Mouse (Mus musculus): ENCODE data around the gene Cd2ap.
"Not testable (repeated sequence)": the region's sequence is repeated elsewhere in the genome, so short reads cannot be mapped to it uniquely, and the experiment has no call there.

Gene Cd2ap

GRCm38 (mm10) chr17:42876001-42876903 lies at the start of gene Cd2ap:
Gene Cd2ap (minus strand): TSS chr17:42876665.
- peak; percentile 98 for DNase-seq (ENCODE audit: low read depth, low spot score)

- DNase-seq (ENCODE audit: low read depth, low spot score) = no peak
These were observed 48.3 kb upstream of the Cd2ap start for GRCm38 (mm10) chr17:42924731-42925130.

DNA sequence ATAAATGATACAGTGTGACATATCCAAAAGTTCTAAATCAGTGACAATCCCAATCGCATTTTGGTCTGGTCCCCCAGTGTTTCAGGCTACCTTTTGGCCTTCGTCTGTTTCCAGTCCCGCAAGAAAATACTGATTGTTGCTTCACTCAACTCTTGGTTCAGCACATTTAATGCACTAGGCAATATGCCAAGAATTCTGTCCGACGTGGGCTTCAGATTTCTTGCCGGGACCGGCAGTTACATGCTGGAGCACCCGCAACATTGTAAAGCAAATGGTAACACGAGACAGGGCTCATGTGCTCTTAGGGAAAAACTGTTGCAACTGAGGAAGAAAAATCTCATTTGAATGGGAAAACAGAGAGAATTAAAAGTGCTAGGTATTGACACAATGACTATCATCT lies 42.3 kb upstream of the Cd2ap start:
- DNase-seq (ENCODE audit: low read depth, low spot score) = no peak

GRCm38 (mm10) chr17:42914726-42915125 lies 38.3 kb upstream of the Cd2ap start:
- DNase-seq (ENCODE audit: low read depth, low spot score) = peak; percentile 4

DNA sequence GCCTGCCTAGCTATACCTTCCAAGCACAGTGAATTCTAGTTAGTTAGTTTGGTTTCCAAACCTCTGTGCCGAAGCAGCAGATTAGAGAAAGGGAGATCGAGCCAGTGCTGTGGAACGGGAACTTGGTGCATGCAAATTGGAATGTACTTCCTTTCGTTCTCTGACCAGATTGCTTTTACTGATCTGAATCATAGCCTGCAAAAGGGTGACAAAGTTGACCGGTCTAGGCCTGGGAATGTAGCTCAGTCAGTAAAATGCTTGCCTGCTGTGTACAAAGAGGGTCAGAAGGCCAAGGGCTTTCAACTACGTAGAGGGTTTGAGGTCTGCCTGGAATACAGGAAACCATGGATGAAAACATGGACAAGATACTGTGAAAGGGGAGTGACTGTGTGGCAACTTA lies 35.7 kb upstream of the Cd2ap start:
- DNase-seq (ENCODE audit: low read depth, low spot score) = no peak

DNA sequence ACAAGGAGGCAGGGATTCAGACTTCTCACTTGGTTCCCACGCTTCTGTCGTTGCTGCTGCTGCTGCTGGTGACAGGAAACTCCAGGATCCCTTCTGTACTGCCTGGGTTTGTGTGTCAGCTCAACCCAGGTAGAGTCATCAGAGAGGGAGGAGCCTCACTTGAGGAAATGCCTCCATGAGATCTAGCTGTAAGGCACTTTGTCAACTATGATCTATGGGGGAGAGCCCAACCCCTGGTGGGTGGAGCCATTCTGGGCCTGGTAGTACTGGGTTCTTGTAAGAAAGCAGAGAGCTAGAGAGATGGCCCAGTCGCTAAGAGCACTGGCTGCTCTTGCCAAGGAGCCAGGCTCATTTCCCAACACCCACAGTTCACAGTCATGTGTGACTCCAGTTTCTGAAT lies 34.0 kb upstream of the Cd2ap start:
- no peak for DNase-seq (ENCODE audit: low read depth, low spot score)

DNA sequence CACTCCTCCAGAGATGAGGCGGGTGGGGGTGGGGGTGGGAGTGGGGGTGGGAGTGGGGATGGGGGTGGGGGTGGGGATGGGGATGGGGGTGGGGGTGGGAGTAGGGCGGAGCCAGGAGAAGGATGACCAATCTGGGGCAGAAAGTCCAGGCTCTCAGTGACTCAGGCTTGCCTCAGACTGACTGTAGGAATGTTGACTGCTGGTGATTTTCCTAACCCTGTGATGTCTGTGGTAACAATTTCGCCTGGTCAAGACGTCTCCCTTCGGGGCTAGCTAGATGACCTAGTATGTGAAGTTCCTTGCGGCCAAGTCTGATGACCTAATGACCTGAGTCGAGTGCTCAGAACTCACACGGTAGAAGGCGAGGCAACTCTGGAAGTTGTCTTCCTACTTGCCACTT lies 32.9 kb upstream of the Cd2ap start:
- DNase-seq (ENCODE audit: low read depth, low spot score) = no peak

DNA sequence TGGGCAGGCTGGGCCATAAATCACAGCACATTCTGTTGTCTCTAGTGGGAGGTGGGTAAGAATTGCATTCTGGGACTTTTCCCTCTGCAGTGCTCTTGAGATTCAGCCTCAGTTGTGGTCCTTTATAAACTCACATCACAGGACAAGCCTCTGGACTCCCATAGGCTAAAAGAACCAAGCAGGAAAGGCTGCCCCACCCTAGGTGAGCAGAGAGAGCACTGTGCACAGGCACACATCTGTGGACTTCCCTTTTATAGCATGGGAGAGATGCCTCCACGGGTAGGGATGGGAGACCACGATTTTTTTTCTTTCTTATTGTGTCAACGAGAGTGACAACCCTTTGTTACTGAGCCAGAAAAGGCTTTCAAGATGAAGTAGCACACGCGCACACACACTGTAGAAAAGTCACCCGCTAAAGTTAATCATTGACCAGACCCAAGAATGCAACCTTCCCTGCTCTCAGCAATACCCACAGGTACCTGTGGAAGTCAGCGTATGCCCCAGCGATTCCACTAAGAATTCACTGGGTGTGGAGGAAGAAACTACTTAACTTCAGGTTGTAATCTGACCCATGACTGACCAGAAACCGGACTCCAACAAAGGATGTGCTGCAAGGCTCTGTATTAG lies 32.4 kb upstream of the Cd2ap start:
- DNase-seq (ENCODE audit: low read depth, low spot score) = no peak

GRCm38 (mm10) chr17:42908136-42908535 lies 31.7 kb upstream of the Cd2ap start:
- DNase-seq (ENCODE audit: low read depth, low spot score) = no peak

DNA sequence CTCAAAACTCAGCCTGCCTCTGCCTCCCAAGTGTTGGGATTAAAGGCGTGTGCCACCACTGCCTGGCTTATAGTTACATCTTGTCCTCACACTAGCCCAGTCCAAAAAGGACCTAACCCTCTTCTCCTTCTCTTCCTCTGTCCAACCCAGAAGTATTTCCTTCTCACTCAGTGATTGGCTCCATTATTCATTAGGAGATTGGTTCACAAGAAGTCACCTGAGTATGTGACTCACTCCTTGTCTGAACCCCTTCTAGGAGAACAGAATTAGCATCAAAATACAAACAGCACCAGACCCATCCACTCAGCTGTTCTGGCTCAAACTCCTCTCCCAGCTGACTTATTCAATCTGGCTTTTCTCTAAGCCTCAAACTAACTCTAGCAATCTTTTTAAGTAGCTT lies 30.0 kb upstream of the Cd2ap start:
- not testable (repeated sequence) for DNase-seq (ENCODE audit: low read depth, low spot score)

DNA sequence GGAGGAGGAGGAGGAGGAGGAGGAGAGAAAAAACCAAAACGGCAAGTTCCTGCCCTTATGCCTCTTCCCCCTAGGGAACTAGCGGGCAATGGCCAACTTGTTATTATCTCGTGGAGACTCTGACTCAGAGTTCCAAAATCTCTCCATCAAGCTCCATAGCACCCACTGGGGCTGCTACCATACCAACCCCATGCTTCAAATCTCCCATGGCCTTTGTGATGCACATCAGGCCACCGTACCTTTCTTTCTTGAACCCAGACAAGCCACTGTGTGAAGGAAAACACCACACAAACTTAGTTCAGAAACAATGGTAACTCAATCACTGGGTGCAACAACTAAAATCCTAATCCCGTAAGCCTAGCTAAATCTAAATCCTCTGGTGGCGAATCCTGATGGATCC lies 29.5 kb upstream of the Cd2ap start:
- DNase-seq (ENCODE audit: low read depth, low spot score) = no peak

DNA sequence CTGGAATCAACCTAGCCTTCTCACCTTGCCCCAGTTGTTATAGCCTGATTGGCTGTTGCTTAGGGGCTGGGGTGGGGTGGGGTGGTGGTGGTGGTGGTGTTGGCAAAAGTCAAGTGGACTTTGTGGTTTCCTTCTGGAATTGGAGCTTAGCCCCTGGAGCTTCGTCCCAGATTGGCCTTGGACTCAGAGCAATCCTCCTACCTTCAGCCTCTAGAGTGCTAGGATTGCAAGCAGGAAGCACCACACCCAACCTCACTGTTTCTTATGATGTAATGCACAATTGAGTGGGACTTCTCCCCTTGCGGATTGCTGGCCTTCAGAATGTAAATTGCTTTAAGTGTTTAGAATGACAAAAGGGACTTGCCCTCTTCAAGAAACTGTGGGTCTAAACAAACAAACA lies 24.3 kb upstream of the Cd2ap start:
- no peak for DNase-seq (ENCODE audit: low read depth, low spot score)

GRCm38 (mm10) chr17:42887282-42887707 lies 10.8 kb upstream of the Cd2ap start:
- peak; percentile 42 for DNase-seq (ENCODE audit: low read depth, low spot score)

- no peak for DNase-seq (ENCODE audit: low read depth, low spot score)
These were observed 8.6 kb upstream of the Cd2ap start for GRCm38 (mm10) chr17:42885091-42885501.

GRCm38 (mm10) chr17:42884382-42884781 lies 7.9 kb upstream of the Cd2ap start:
- no peak for DNase-seq (ENCODE audit: low read depth, low spot score)

GRCm38 (mm10) chr17:42883769-42884168 lies 7.3 kb upstream of the Cd2ap start:
- peak; percentile 28 for DNase-seq (ENCODE audit: low read depth, low spot score)

GRCm38 (mm10) chr17:42883315-42883714 lies 6.8 kb upstream of the Cd2ap start:
- no peak for DNase-seq (ENCODE audit: low read depth, low spot score)

DNA sequence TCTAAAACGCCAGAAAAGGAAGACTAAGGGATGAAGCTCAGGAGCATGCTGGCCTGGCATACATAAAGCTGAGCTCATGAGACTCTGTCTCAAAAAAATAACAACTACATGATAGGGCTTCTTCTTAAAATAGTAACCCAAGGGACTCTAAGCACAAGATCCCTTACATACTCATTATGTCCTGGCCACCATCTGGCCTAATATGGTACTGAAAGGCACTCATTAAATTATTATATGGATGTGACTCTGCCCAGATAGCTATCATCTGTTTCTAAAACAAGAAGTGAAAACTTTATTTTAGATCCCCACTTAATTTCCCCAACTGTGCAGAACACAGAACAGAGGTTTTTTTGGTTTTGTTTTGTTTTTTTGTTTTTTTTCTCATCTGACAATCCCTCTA lies 6.4 kb upstream of the Cd2ap start:
- DNase-seq (ENCODE audit: low read depth, low spot score) = no peak

DNA sequence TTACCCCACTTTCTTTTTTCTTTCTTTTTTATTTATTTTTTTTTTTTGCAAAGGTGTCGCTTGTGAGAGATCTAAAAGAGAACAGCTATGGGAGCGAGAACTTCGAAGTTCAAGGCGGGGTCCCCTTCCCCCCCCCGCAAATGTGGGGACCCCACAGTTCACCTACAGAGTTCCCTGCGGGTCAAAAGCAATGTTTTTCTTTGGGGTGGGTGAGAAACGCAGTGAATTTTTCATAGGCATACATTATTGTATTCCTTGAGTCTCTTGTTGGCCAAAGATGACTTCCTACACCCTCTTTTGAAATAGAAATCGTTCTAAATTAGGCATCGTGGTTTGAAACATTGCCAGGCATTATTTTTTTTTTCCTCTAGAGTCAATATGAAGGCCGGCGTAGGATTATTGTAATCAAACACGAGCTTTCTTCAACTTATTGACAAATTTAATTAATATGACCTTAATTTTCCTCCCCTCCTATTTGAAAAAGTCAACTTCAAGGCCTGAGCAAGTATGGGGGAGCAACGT lies 500 bp upstream of the Cd2ap start:
- no peak for DNase-seq (ENCODE audit: low read depth, low spot score)

GRCm38 (mm10) chr17:42875571-42876000 lies 879 bp downstream of the Cd2ap start:
- peak; percentile 63 for DNase-seq (ENCODE audit: low read depth, low spot score)

- DNase-seq (ENCODE audit: low read depth, low spot score) = no peak
These were observed 1.4 kb downstream of the Cd2ap start for GRCm38 (mm10) chr17:42875015-42875414.

- DNase-seq (ENCODE audit: low read depth, low spot score) = no peak
These were observed 6.0 kb downstream of the Cd2ap start for GRCm38 (mm10) chr17:42870465-42870864.

GRCm38 (mm10) chr17:42863186-42863585 lies 13.3 kb downstream of the Cd2ap start:
- no peak for DNase-seq (ENCODE audit: low read depth, low spot score)

All from CD4-positive, CD25-positive, alpha-beta regulatory T cell, adult 2 months (primary cell).